Mouse (Mus musculus) left cerebral cortex, adult 2 months (tissue): ENCODE results near the gene Slc8a2. TPM values are rescaled to one million over a fixed set of nuclear protein-coding genes. Genes with fewer than 3 reads are reported as not detected.
A peak's percentile ranks its signal among the peaks of the same experiment; 100 is the strongest.

Experiments used
- DNase-seq, 2 experiments: peaks; one replicate each; pipeline ENCODE4 v3.0.0; 2021 to 2022; ENCODE audit warnings: low spot score in 2 of 2, mixed read lengths in 1 of 2; ENCODE audit errors: extremely low spot score in 1 of 2
- H3K27ac ChIP-seq: fragments of 200-600 bp; 2 replicates; pipeline ENCODE4 v1.8.1; 2022
- H3K4me3 ChIP-seq: fragments of 200-600 bp; 2 replicates; pipeline ENCODE4 v1.8.1; 2022
- CTCF ChIP-seq: fragments of 200-600 bp; IDR thresholded peaks from 2 replicates; pipeline ENCODE4 v1.8.1; 2022; ENCODE audit warnings: antibody characterized with exemption, mild to moderate bottlenecking, moderate library complexity
- intact Hi-C: fragments of 180-260 bp; cut with DNase I; formaldehyde crosslinking; loops from one replicate; pipeline ENCODE4 v1.15.1; 2025
- total RNA-seq, 2 experiments: library from RNA; stranded (reverse); gene quantifications; 2 replicates each; pipeline ENCODE4 v1.2.3; 2021

Slc8a2 gene
- total RNA-seq, 2 experiments from 2014 or later = 226 TPM

- peak overlapping the region; percentile 98 for H3K27ac ChIP-seq
- peak in 1 of 2 experiments; percentile 11 for DNase-seq
- no peak for TF ChIP-seq CTCF
- peak overlapping the region; percentile 82 for H3K4me3 ChIP-seq
- intact Hi-C loops = no loop called here
Observed at GRCm38 (mm10) chr7:16128899-16129298, 727 bp upstream of the Slc8a2 start.

GRCm38 (mm10) chr7:16129846-16130691 is 443 bp downstream of the Slc8a2 start:
- intact Hi-C loops = loop anchor here (2.0 kb wide), 1 partner anchor 27 kb away; no protein-coding TSS in a partner anchor
- no peak; the same call in 1 of the 2 replicates for TF ChIP-seq CTCF
- H3K4me3 ChIP-seq = peak overlapping the region; percentile 82
- H3K27ac ChIP-seq = peak overlapping the region; percentile 98
- DNase-seq = peak; percentile 54 to 64

GRCm38 (mm10) chr7:16130956-16131634 is 1.5 kb downstream of the Slc8a2 start:
- peak in 1 of 2 experiments; percentile 56 for DNase-seq
- TF ChIP-seq CTCF = no peak
- Histone ChIP-seq H3K27ac (peak overlapping the region; percentile 98), H3K4me3 (peak overlapping the region; percentile 82)
- intact Hi-C loops = loop anchor here (1.0 to 2.0 kb wide), 2 partner anchors 18 to 28 kb away; no protein-coding TSS in a partner anchor

- Histone ChIP-seq H3K4me3 (peak overlapping the region; percentile 82), H3K27ac (peak overlapping the region; percentile 82)
- DNase-seq = peak in 1 of 2 experiments; percentile 33
- intact Hi-C loops = no loop called here
- no peak for TF ChIP-seq CTCF
Observed at GRCm38 (mm10) chr7:16132161-16132581, 2.5 kb downstream of the Slc8a2 start.

- intact Hi-C loops = no loop called here
- peak in 1 of 2 experiments; percentile 11 for DNase-seq
- Histone ChIP-seq H3K4me3 (peak overlapping the region; percentile 82), H3K27ac (peak overlapping the region; percentile 67)
- TF ChIP-seq CTCF = no peak
Observed at GRCm38 (mm10) chr7:16132926-16133325, 3.3 kb downstream of the Slc8a2 start.

GRCm38 (mm10) chr7:16133691-16134090 is 4.1 kb downstream of the Slc8a2 start:
- no peak for DNase-seq
- intact Hi-C loops = no loop called here
- Histone ChIP-seq H3K27ac (no peak overlapping the region; the same call in 1 of the 2 replicates), H3K4me3 (peak overlapping the region; percentile 82)
- no peak for TF ChIP-seq CTCF

GRCm38 (mm10) chr7:16134951-16135392 is 5.3 kb downstream of the Slc8a2 start:
- Histone ChIP-seq H3K4me3 (peak overlapping the region; percentile 17), H3K27ac (peak overlapping the region; percentile 19; the same call in 1 of the 2 replicates)
- TF ChIP-seq CTCF = no peak
- intact Hi-C loops = no loop called here
- no peak for DNase-seq

GRCm38 (mm10) chr7:16146489-16147410 is 17.1 kb downstream of the Slc8a2 start:
- intact Hi-C loops = no loop called here

GRCm38 (mm10) chr7:16147643-16148042 is 18.0 kb downstream of the Slc8a2 start:
- intact Hi-C loops = no loop called here
- H3K27ac ChIP-seq = peak overlapping the region; percentile 86; the same call in 1 of the 2 replicates
- TF ChIP-seq CTCF = no peak
- DNase-seq = no peak
- H3K4me3 ChIP-seq = no peak overlapping the region

More at GRCm38 (mm10) chr7:16146489-16147410, 17.1 kb downstream of the Slc8a2 start:
- Histone ChIP-seq H3K27ac (peak overlapping the region; percentile 86), H3K4me3 (0 out of 2 replicates have a peak overlapping the region, but pooled peaks have one; percentile 9)
- TF ChIP-seq CTCF = no peak
- DNase-seq = peak; percentile 69 to 80

- intact Hi-C loops = loop anchor here (1.0 kb wide), 2 partner anchors 18 to 46 kb away; no protein-coding TSS in a partner anchor
- TF ChIP-seq CTCF = no peak
- DNase-seq = peak; percentile 78 to 86
- peak overlapping the region; percentile 82 for H3K27ac ChIP-seq
- no peak overlapping the region for H3K4me3 ChIP-seq
Observed at GRCm38 (mm10) chr7:16149241-16149640, 19.6 kb downstream of the Slc8a2 start.
